Mouse (Mus musculus) lung, adult 2 months (tissue): Measurements from ENCODE around the gene Klhdc8a.

Experiments used
- CTCF ChIP-seq: fragments of 200-500 bp; IDR thresholded peaks from 2 replicates; pipeline ENCODE4 v1.5.1; 2011; ENCODE audit warnings: mild to moderate bottlenecking, low read length, control low read depth; ENCODE audit not compliant: insufficient read depth
- POLR2A ChIP-seq: fragments of 200-500 bp; IDR thresholded peaks from 2 replicates; pipeline ENCODE4 v1.6.1; 2011; ENCODE audit warnings: low read depth, mild to moderate bottlenecking, control low read depth, low read length, borderline replicate concordance; ENCODE audit errors: extremely low read depth

GRCm38 (mm10) chr1:132351058-132351457 is 52.6 kb downstream of the Klhdc8a start:
- TF ChIP-seq POLR2A (no peak), CTCF (no peak)
